Mouse (Mus musculus) yolk sac, embryonic 10.5 days (tissue): ENCODE results near the gene Nras.

Experiments
- DNase-seq: peaks from one replicate; pipeline ENCODE4 v3.0.0-alpha.2; 2017; ENCODE audit warnings: low spot score

Nras gene

GRCm38 (mm10) chr3:103058207-103059157 is at the start of gene Nras:
Nras (plus strand) TSS chr3:103058285.
- peak; percentile 97 for DNase-seq

GRCm38 (mm10) chr3:103017350-103017749 is 40.7 kb upstream of the Nras start:
- DNase-seq, result no peak

- no peak for DNase-seq
These were observed 38.6 kb upstream of the Nras start for GRCm38 (mm10) chr3:103019462-103019861.

- peak; percentile 95 for DNase-seq
These were observed 37.7 kb upstream of the Nras start, which contains the start of gene Csde1 for GRCm38 (mm10) chr3:103020249-103020942. Csde1 (plus strand) TSS chr3:103020426.

GRCm38 (mm10) chr3:103020943-103021638 is 37.0 kb upstream of the Nras start:
- DNase-seq, result peak; percentile 93

GRCm38 (mm10) chr3:103026174-103026573 is 31.9 kb upstream of the Nras start:
- no peak for DNase-seq

GRCm38 (mm10) chr3:103040285-103040684 is 17.8 kb upstream of the Nras start:
- DNase-seq, result no peak

- no peak for DNase-seq
These were observed 17.2 kb upstream of the Nras start for GRCm38 (mm10) chr3:103040861-103041379.

- no peak for DNase-seq
These were observed 2.0 kb upstream of the Nras start for GRCm38 (mm10) chr3:103056016-103056595.

- DNase-seq, result no peak
These were observed 333 bp upstream of the Nras start for GRCm38 (mm10) chr3:103057752-103058151.

GRCm38 (mm10) chr3:103066927-103067326 is 8.8 kb downstream of the Nras start:
- no peak for DNase-seq

GRCm38 (mm10) chr3:103068971-103069370 is 10.9 kb downstream of the Nras start:
- no peak for DNase-seq

- no peak for DNase-seq
These were observed 15.7 kb downstream of the Nras start, which contains the start of gene Ampd1 for GRCm38 (mm10) chr3:103073771-103074170. Ampd1 (plus strand) TSS chr3:103074014.

GRCm38 (mm10) chr3:103075871-103076270 is 17.8 kb downstream of the Nras start:
- DNase-seq, result no peak

- no peak for DNase-seq
These were observed 18.4 kb downstream of the Nras start for GRCm38 (mm10) chr3:103076476-103076875.

- no peak for DNase-seq
These were observed 21.2 kb downstream of the Nras start for GRCm38 (mm10) chr3:103079301-103079700.

- no peak for DNase-seq
These were observed 23.0 kb downstream of the Nras start for GRCm38 (mm10) chr3:103081051-103081450.

- DNase-seq, result no peak
These were observed 23.9 kb downstream of the Nras start for GRCm38 (mm10) chr3:103081861-103082453.

GRCm38 (mm10) chr3:103082761-103083160 is 24.7 kb downstream of the Nras start:
- DNase-seq, result no peak

GRCm38 (mm10) chr3:103085986-103086385 is 27.9 kb downstream of the Nras start:
- DNase-seq, result no peak

GRCm38 (mm10) chr3:103091753-103092152 is 33.7 kb downstream of the Nras start:
- DNase-seq, result no peak
